ENCODE assay signal across 8 mouse cellular contexts in the genomic region with DNA sequence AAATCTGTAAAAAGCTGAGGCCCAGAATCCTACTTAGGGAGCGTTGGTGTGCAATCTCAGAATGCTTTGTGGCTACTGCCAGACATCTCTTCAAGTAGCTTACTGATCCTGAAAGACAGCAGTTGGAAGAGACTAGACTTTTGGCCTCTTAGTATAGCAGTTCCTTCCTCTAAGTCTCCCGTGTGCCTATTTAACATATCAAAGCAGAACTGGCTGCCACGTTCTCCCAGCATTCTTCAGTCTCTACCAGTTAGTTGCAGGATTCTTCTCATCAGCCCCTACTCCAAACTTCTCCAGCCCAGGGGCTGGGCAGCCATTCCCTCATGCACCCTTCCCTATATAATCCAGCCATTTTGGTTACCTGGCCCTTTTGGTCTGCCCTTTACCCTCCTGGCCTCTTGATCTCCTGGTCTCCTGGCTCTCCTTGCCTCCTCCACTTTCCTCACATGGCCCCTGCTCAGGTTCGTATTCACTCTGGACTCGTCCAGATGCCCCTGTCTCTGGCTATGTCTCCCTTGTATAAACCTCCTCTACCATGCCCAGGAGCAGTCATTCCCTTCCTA. TPM values are rescaled to one million over a fixed set of nuclear protein-coding genes. Genes with fewer than 3 reads are reported as not detected.
DNase-seq lines count a peak whose midpoint lies in the region; ATAC-seq lines count a peak whose summit lies in the region.

No protein-coding gene starts in this region.

- H3K4me1 ChIP-seq in hindbrain, embryonic 14.5 days (replicated peaks; ENCODE audit: control insufficient read depth, insufficient read depth, low read length): peaks cover 24% of the 10 kb centered on the region
- peaks cover 26% of the 10 kb centered on the region for H3K4me1 ChIP-seq in midbrain, embryonic 14.5 days (ENCODE audit: control insufficient read depth, insufficient read depth, low read length)

- DNase-seq in cerebellum, adult 18-20 months: peak; percentile 8 to 11
- DNase-seq in cerebellum, postnatal 36 days: no peak
- DNase-seq in right cerebral cortex, postnatal 10 days (ENCODE audit: low spot score in 2 of 2): peak; percentile 22 to 35
- DNase-seq in right cerebral cortex, adult 18-20 months: no peak
- DNase-seq in hindbrain, embryonic 14.5 days (ENCODE audit: low spot score): no peak
- DNase-seq in midbrain, embryonic 14.5 days: no peak
- no peak for DNase-seq in adrenal gland, adult 18-20 months (ENCODE audit: low spot score in 2 of 2)
- DNase-seq in layer of hippocampus, adult 11-12 months (ENCODE audit: low spot score): no peak

- peak overlapping the region; percentile 46 for H3K9ac ChIP-seq in hindbrain, embryonic 14.5 days
- H3K9ac ChIP-seq in midbrain, embryonic 14.5 days (replicated peaks; ENCODE audit: low read length): no peak overlapping the region; the same call in 1 of the 2 replicates

- peak overlapping the region; percentile 87 for H3K4me3 ChIP-seq in hindbrain, embryonic 14.5 days (replicated peaks; ENCODE audit: low read length)
- peak overlapping the region; percentile 82 for H3K4me3 ChIP-seq in midbrain, embryonic 14.5 days (replicated peaks; ENCODE audit: low read depth, low read length)

- peak overlapping the region; percentile 55; the same call in 1 of the 2 replicates for H3K27ac ChIP-seq in hindbrain, embryonic 14.5 days
- peak overlapping the region; percentile 6; the same call in 1 of the 2 replicates for H3K27ac ChIP-seq in midbrain, embryonic 14.5 days (replicated peaks; ENCODE audit: low read depth, low read length)

- H3K27me3 ChIP-seq in hindbrain, embryonic 14.5 days (ENCODE audit: control insufficient read depth, insufficient read depth, low read length): no peaks in the 10 kb centered on the region
- no peaks in the 10 kb centered on the region for H3K27me3 ChIP-seq in midbrain, embryonic 14.5 days (ENCODE audit: control insufficient read depth, insufficient read depth, low read length)

- no peak for ATAC-seq in hindbrain, embryonic 14.5 days (ENCODE audit: low FRiP score)
- ATAC-seq in midbrain, embryonic 14.5 days (ENCODE audit: low FRiP score, low TSS enrichment): no peak

- WGBS in hindbrain, embryonic 14.5 days: 25% methylated on average over 5 of the region's 5 CpGs
- 15% methylated on average over 5 of the region's 5 CpGs for WGBS in midbrain, embryonic 14.5 days

- peak overlapping the region; percentile 60 for H3K4me2 ChIP-seq in hindbrain, embryonic 14.5 days (replicated peaks)
- H3K4me2 ChIP-seq in midbrain, embryonic 14.5 days (ENCODE audit: low read length): peak overlapping the region; percentile 62

- no peaks in the 10 kb centered on the region for H3K9me3 ChIP-seq in hindbrain, embryonic 14.5 days (ENCODE audit: control insufficient read depth, low read length)
- H3K9me3 ChIP-seq in midbrain, embryonic 14.5 days (ENCODE audit: control insufficient read depth, low read length): no peaks in the 10 kb centered on the region

- H3K36me3 ChIP-seq in hindbrain, embryonic 14.5 days (replicated peaks; ENCODE audit: control insufficient read depth, insufficient read depth): no peaks in the 10 kb centered on the region
- no peaks in the 10 kb centered on the region for H3K36me3 ChIP-seq in midbrain, embryonic 14.5 days (ENCODE audit: control insufficient read depth, insufficient read depth, low read length)

RNA-seq across cellular contexts. Expression of gene Suco, which starts 1.2 kb away (rescaled TPM):
- polyA plus RNA-seq in hindbrain, embryonic 14.5 days (2014; fragmentation: Nextera tagmentation; extraction: Ambion mirVana): 25.7 and 25.8 TPM in 2 replicates
- 27.2 and 27.8 TPM in 2 replicates for polyA plus RNA-seq in midbrain, embryonic 14.5 days (2014; fragmentation: Nextera tagmentation; extraction: Ambion mirVana)
- total RNA-seq in adrenal gland, adult 18-20 months (2021): 10 to 100 TPM; 39.1 to 44.6 TPM

Comparison
In these comparisons a context has a peak if more than half of its experiments do, and no peak if none do; other contexts are left out.
1. DNase-seq: peak in cerebellum, adult 18-20 months (2 of 2) and right cerebral cortex, postnatal 10 days (2 of 2); none in cerebellum, postnatal 36 days (0 of 2), right cerebral cortex, adult 18-20 months (single experiment), hindbrain, embryonic 14.5 days (single experiment), midbrain, embryonic 14.5 days (single experiment), adrenal gland, adult 18-20 months (0 of 2) and layer of hippocampus, adult 11-12 months (single experiment).